Mouse (Mus musculus): ENCODE data around the gene Tlk2. TPM values are rescaled to one million over a fixed set of nuclear protein-coding genes. Genes with fewer than 3 reads are reported as not detected.
"Not testable (repeated sequence)": the region's sequence is repeated elsewhere in the genome, so short reads cannot be mapped to it uniquely, and the experiment has no call there.

Tlk2 gene
- 7.0 and 7.3 TPM in 2 replicates for polyA plus RNA-seq (2015; fragmentation: Nextera tagmentation; extraction: Ambion mirVana)

DNA sequence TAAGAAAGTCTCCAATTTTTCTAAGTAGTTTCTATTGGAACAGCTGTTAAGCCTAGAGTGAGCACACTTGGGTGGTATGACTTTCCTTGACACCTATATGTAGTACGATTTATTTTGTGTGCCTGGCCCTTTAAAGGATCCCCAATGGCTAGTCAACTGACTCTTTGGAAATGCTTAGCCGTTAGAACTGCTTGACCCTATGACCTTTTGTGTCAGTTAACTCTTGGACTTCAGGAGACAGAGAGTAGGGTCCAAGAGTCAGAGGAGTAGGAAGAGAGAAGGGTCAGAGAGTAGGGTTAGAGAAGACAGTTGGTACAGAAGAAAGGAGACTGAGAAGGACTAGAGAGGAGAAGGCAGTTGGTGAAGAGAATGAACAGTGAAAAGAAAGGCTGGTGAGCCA lies at the start of gene Tlk2:
TSS of gene Tlk2 (plus strand) at position 292 of the 400 bp plus-strand sequence.
- ATAC-seq (ENCODE audit: insufficient read depth) = no peak
- Histone ChIP-seq H3K9me3 (replicated peaks) (no peaks in the 10 kb centered on the region), H3K9ac (peak within 1 kb of the TSS; percentile 99), H3K36me3 (replicated peaks) (peaks cover 2% of the 10 kb centered on the region; the same call in 1 of the 2 replicates), H3K27ac (replicated peaks) (peak within 1 kb of the TSS; percentile 95), H3K4me3 (replicated peaks) (peak within 1 kb of the TSS; percentile 97), H3K4me1 (replicated peaks) (peaks cover 31% of the 10 kb centered on the region), H3K27me3 (no peaks in the 10 kb centered on the region), H3K4me2 (peak within 1 kb of the TSS; percentile 87)
- 65% methylated on average over 2 of the region's 2 CpGs for WGBS (ENCODE audit: insufficient replicate concordance)

DNA sequence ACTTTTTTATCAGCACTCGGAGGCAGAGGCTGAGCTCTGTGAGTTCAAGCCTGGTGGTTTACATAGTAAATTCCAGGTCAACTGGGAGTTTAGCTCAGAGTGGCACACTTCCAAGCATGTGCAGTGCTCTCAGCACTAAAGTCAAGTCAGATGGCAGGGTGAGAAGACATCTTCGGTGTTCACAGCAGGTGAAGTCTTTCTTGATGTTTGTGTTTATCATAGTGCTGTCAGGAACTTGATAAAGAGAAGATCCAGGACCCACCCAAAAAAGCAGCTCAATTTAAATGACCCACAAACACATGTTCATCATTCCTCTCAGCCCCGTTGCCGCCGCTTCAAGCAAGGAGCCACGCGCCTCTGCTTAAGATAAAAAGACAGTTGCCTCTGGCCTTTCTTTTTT lies 42.9 kb upstream of the Tlk2 start:
- Histone ChIP-seq H3K27me3 (no peaks in the 10 kb centered on the region), H3K9ac (no peak overlapping the region), H3K4me2 (no peak overlapping the region), H3K4me1 (replicated peaks) (peaks cover 35% of the 10 kb centered on the region), H3K36me3 (replicated peaks) (peaks cover 98% of the 10 kb centered on the region), H3K27ac (replicated peaks) (peak overlapping the region; percentile 45), H3K9me3 (replicated peaks) (no peaks in the 10 kb centered on the region), H3K4me3 (replicated peaks) (no peak overlapping the region)
- peak; percentile 41 for ATAC-seq (ENCODE audit: insufficient read depth)
- 40% methylated on average over 7 of the region's 7 CpGs for WGBS (ENCODE audit: insufficient replicate concordance)

DNA sequence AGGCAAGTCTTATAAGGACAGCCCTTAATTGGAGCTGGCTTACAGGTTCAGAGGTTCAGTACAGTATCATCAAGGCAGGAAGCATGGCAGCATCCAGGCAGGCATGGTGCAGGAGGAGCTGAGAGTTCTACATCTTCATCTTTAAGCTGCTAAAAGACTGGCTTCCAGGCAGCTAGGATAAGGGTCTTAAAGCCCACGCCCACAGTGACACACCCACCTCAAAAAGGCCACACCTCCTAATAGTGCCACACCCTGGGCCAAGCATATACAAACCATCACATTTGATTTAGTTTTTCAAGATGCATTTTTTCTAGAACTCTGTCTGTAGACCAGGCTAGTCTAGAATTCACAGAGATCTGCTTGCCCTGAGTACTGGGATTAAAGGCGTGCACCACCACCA lies 41.4 kb upstream of the Tlk2 start:
- not testable (repeated sequence) for H3K9me3 ChIP-seq (replicated peaks); H3K27me3 ChIP-seq; H3K9ac ChIP-seq; H3K4me2 ChIP-seq; H3K4me3 ChIP-seq (replicated peaks); ATAC-seq (ENCODE audit: insufficient read depth)
- Histone ChIP-seq H3K36me3 (replicated peaks) (peaks cover 89% of the 10 kb centered on the region), H3K27ac (replicated peaks) (peak overlapping the region; percentile 45; the same call in 1 of the 2 replicates), H3K4me1 (replicated peaks) (peaks cover 37% of the 10 kb centered on the region)
- 66% methylated on average over 2 of the region's 2 CpGs for WGBS (ENCODE audit: insufficient replicate concordance)

DNA sequence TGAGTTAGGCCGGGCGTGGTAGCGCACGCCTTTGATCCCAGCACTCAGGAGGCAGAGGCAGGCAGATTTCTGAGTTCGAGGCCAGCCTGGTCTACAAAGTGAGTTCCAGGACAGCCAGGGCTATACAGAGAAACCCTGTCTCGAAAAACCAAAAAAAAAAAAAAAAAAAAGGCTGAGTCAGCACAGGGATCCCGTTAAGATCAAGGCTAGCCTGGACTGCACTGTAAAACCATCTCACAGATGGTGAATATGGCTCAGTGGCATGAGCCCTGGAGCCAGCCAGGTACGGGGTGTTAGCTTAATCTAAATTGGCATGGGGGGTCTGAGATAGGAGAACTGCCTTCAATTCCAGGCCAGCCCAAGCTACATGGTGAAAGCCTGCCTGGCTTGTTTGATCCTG lies 38.1 kb upstream of the Tlk2 start:
- H3K4me1 ChIP-seq (replicated peaks) = peaks cover 59% of the 10 kb centered on the region
- not testable (repeated sequence) for H3K27ac ChIP-seq (replicated peaks); ATAC-seq (ENCODE audit: insufficient read depth); H3K4me3 ChIP-seq (replicated peaks); H3K9ac ChIP-seq; H3K4me2 ChIP-seq; H3K27me3 ChIP-seq; H3K9me3 ChIP-seq (replicated peaks)
- WGBS (ENCODE audit: insufficient replicate concordance) = 86% methylated on average over 7 of the region's 8 CpGs
- H3K36me3 ChIP-seq (replicated peaks) = peaks cover 57% of the 10 kb centered on the region

DNA sequence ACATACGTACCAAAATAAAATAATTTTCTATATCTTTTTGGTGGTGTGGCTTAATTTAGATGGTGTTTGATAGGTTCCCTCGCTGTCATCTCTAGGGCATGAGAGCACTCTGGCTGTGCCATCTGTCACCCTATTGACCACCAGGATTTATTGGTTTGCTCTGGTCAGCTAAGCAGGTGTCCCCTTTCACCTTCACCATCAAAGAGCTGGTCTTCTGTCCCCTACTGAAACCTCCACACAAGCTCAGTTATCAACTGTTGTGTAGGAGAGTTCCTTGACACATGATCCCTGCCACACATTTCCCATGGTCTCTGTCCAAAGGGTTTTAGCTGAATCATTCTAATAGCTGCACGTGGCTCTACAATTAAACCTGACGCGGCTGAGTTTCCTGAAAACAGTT lies 37.5 kb upstream of the Tlk2 start:
- peaks cover 51% of the 10 kb centered on the region for H3K36me3 ChIP-seq (replicated peaks)
- H3K27me3 ChIP-seq = no peaks in the 10 kb centered on the region
- no peaks in the 10 kb centered on the region for H3K9me3 ChIP-seq (replicated peaks)
- H3K4me3 ChIP-seq (replicated peaks) = no peak overlapping the region
- WGBS (ENCODE audit: insufficient replicate concordance) = 83% methylated on average over 5 of the region's 5 CpGs
- peaks cover 57% of the 10 kb centered on the region for H3K4me1 ChIP-seq (replicated peaks)
- H3K9ac ChIP-seq = no peak overlapping the region
- H3K4me2 ChIP-seq = no peak overlapping the region
- no peak for ATAC-seq (ENCODE audit: insufficient read depth)
- H3K27ac ChIP-seq (replicated peaks) = 0 out of 2 replicates have a peak overlapping the region, but pooled peaks have one; percentile 24

DNA sequence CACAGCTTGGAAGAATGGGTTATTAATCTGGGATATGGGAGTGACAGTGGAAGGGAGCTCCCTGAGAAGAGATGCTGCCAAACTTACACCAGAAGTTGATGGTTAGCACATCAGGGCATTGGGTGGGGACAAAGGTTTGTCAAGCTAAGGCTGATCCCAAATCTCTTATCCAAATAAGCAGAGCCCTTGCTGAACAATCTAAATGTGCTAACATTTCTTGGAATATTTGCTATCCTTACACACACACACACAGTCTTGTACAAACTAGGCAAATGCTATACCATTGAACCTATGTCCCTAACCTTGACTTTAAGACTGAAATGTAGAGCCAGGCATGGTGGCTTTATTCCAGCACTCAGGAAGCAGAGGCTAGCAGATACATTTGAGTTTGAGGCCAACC lies 35.0 kb upstream of the Tlk2 start:
- H3K4me1 ChIP-seq (replicated peaks) = peaks cover 38% of the 10 kb centered on the region

DNA sequence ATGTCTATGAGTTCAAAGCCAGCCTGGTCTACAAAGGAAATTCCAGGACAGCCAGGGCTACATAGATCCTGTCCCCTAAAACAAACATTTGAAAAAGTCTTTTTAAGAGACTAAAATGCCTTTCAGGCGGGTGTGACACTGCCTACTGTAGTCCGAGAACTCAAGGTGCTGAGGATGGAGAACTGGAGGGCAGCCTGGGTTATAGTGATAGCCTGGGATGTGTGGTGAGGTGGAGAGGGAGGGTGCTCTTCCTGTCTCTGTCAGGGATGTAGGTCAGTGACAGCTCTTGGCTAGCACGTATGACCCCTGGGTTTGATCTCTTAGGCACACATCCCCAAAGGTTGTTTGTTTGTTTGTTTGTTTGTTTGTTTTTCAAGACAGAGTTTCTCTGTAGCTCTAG lies 34.5 kb upstream of the Tlk2 start:
- ATAC-seq (ENCODE audit: insufficient read depth) = peak; percentile 75
- peaks cover 39% of the 10 kb centered on the region for H3K4me1 ChIP-seq (replicated peaks)
- H3K4me2 ChIP-seq = no peak overlapping the region
- peak overlapping the region; percentile 10; the same call in 1 of the 2 replicates for H3K9ac ChIP-seq
- no peaks in the 10 kb centered on the region for H3K27me3 ChIP-seq
- no peak overlapping the region for H3K4me3 ChIP-seq (replicated peaks)
- no peaks in the 10 kb centered on the region for H3K9me3 ChIP-seq (replicated peaks)
- 44% methylated on average over 3 of the region's 3 CpGs for WGBS (ENCODE audit: insufficient replicate concordance)
- H3K36me3 ChIP-seq (replicated peaks) = peaks cover 21% of the 10 kb centered on the region
- peak overlapping the region; percentile 46 for H3K27ac ChIP-seq (replicated peaks)

More for the DNA sequence above, 35.0 kb upstream of the Tlk2 start:
- Histone ChIP-seq H3K9ac (peak overlapping the region; percentile 10; the same call in 1 of the 2 replicates), H3K27me3 (no peaks in the 10 kb centered on the region), H3K36me3 (replicated peaks) (peaks cover 26% of the 10 kb centered on the region), H3K4me2 (peak overlapping the region; percentile 6), H3K9me3 (replicated peaks) (no peaks in the 10 kb centered on the region), H3K4me3 (replicated peaks) (no peak overlapping the region), H3K27ac (replicated peaks) (peak overlapping the region; percentile 46)
- peak; percentile 76 for ATAC-seq (ENCODE audit: insufficient read depth)

DNA sequence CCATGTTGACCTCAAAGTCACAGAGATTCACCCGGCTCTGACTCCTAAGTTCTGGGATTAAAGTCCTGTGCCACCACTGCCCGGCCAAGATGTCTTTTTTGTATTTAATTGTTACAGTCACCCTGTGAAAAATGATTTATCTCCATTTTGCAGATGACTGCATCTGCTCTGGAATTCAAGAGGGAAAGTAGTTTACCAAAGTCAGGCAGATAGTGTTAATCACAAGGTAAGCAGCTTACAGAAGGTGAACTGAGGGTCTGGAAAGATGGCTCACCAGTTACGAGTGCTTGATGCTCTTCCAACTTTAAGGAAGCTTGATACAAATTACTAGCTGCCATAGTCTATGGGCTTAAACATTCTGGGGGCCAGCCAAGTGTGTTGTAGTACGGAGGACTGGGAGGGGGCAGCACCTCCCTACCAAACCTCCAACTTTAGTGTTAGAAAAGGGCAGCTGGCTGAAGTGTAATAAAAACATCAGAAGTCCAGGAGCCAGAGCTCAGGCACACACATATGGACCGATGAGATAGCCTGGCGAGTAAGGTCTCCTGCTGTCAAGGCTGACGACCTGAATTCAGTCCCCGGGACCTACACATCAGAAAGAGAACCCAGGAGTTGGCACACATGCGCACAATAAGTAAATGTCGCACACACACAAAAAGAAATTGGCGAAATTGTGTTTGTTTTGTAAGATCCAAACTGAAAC lies 33.9 kb upstream of the Tlk2 start:
- peak; percentile 29 for ATAC-seq (ENCODE audit: insufficient read depth)
- H3K4me3 ChIP-seq (replicated peaks) = no peak overlapping the region
- H3K27me3 ChIP-seq = no peaks in the 10 kb centered on the region
- H3K9ac ChIP-seq = peak overlapping the region; percentile 10; the same call in 1 of the 2 replicates
- no peaks in the 10 kb centered on the region for H3K9me3 ChIP-seq (replicated peaks)
- 53% methylated on average over 11 of the region's 11 CpGs for WGBS (ENCODE audit: insufficient replicate concordance)
- peaks cover 15% of the 10 kb centered on the region for H3K36me3 ChIP-seq (replicated peaks)
- no peak overlapping the region for H3K4me2 ChIP-seq
- peak overlapping the region; percentile 46 for H3K27ac ChIP-seq (replicated peaks)
- peaks cover 44% of the 10 kb centered on the region for H3K4me1 ChIP-seq (replicated peaks)

DNA sequence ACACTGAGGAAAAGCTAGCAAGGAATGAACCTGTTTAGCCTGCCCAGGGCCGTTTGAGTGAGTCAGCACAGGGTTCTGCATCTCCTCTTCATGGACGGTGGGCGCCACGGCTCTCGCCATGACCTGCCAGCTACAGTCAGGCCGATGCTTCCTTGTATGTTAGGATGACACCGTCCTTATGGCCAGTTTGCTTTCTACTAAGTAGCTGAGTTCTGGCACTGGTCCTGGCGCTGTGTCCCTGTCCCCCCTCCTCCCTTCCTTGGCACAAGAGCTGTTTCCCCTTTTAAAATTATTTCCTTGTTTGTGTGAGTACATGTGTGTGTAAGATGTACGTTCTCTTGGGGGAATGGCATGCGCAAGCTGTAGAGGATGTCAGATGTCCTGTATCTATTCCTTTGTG lies 33.4 kb upstream of the Tlk2 start:
- no peak for ATAC-seq (ENCODE audit: insufficient read depth)
- H3K4me2 ChIP-seq = no peak overlapping the region
- H3K9me3 ChIP-seq (replicated peaks) = no peaks in the 10 kb centered on the region
- H3K9ac ChIP-seq = no peak overlapping the region
- H3K4me3 ChIP-seq (replicated peaks) = no peak overlapping the region
- H3K27ac ChIP-seq (replicated peaks) = peak overlapping the region; percentile 46; the same call in 1 of the 2 replicates
- 82% methylated on average over 10 of the region's 10 CpGs for WGBS (ENCODE audit: insufficient replicate concordance)
- H3K4me1 ChIP-seq (replicated peaks) = peaks cover 50% of the 10 kb centered on the region
- H3K36me3 ChIP-seq (replicated peaks) = peaks cover 10% of the 10 kb centered on the region
- no peaks in the 10 kb centered on the region for H3K27me3 ChIP-seq

DNA sequence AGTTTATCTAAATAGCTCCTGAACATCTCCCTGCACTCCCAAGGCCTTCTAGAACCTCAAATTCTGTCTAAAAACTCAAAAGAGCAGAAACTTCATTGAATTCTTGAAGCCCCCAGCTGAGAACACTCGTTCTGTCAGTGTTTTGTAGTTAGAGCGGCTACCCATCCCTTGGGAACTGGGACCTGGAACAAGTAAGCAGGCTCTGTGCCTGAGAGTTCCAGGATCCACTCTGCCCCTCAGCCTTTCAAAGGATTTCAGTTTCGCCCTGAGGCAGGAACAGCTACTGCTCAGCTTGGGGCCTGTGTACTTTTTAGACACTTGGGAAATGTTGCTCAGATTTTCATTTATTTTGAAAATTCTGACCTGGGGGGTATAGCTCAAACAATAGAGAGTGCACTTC lies 32.0 kb upstream of the Tlk2 start, which contains the start of gene Gm10842:
TSS of gene Gm10842 (plus strand) at position 301 of the 400 bp plus-strand sequence.
- H3K4me1 ChIP-seq (replicated peaks) = peaks cover 63% of the 10 kb centered on the region
- H3K4me2 ChIP-seq = no peak within 1 kb of the TSS
- no peaks in the 10 kb centered on the region for H3K36me3 ChIP-seq (replicated peaks)
- H3K9ac ChIP-seq = no peak within 1 kb of the TSS
- 0 out of 2 replicates have a peak within 1 kb of the TSS, but pooled peaks have one; percentile 46 for H3K27ac ChIP-seq (replicated peaks)
- H3K9me3 ChIP-seq (replicated peaks) = no peaks in the 10 kb centered on the region
- no peaks in the 10 kb centered on the region for H3K27me3 ChIP-seq
- ATAC-seq (ENCODE audit: insufficient read depth) = no peak
- 73% methylated on average over 3 of the region's 3 CpGs for WGBS (ENCODE audit: insufficient replicate concordance)
- no peak within 1 kb of the TSS for H3K4me3 ChIP-seq (replicated peaks)

DNA sequence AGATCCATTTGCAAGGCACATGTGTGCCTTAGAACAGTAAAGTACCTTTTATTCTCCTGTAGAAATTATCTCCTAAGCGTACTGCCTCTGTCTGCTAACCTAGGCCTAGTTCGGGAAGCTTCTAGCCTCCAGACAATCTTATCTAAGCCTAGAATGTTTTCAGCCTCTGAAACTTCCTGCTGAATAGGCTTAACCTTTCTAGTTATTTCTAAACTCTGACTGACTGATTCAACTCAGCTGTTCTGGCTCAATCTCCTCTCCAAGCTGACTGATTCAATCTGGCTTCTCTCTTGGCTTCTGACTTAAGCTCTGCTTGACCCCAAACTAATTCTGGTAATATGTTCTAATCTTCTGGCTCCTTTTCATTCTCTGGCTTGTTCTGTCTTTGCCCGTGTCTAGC lies 29.3 kb upstream of the Tlk2 start:
- no peaks in the 10 kb centered on the region for H3K9me3 ChIP-seq (replicated peaks)
- peak overlapping the region; percentile 75 for H3K27ac ChIP-seq (replicated peaks)
- H3K9ac ChIP-seq = no peak overlapping the region
- no peaks in the 10 kb centered on the region for H3K27me3 ChIP-seq
- H3K4me1 ChIP-seq (replicated peaks) = peaks cover 68% of the 10 kb centered on the region
- H3K4me2 ChIP-seq = no peak overlapping the region
- no peaks in the 10 kb centered on the region for H3K36me3 ChIP-seq (replicated peaks)
- WGBS (ENCODE audit: insufficient replicate concordance) = 30% methylated on average over 3 of the region's 3 CpGs
- no peak overlapping the region for H3K4me3 ChIP-seq (replicated peaks)
- no peak for ATAC-seq (ENCODE audit: insufficient read depth)

Measured in liver, embryonic 15.5 days (tissue).